Mouse (Mus musculus): ENCODE results near the gene Ube2v1.
"Not testable (repeated sequence)": the region's sequence is repeated elsewhere in the genome, so short reads cannot be mapped to it uniquely, and the experiment has no call there.

Ube2v1 gene

GRCm38 (mm10) chr2:167622352-167622751, 9.5 kb downstream of the Ube2v1 start:
- DNase-seq, result peak; percentile 39

- no peak for DNase-seq
Measured at GRCm38 (mm10) chr2:167621255-167622087, 10.4 kb downstream of the Ube2v1 start.

GRCm38 (mm10) chr2:167617472-167617871, 14.4 kb downstream of the Ube2v1 start:
- no peak for DNase-seq

DNA sequence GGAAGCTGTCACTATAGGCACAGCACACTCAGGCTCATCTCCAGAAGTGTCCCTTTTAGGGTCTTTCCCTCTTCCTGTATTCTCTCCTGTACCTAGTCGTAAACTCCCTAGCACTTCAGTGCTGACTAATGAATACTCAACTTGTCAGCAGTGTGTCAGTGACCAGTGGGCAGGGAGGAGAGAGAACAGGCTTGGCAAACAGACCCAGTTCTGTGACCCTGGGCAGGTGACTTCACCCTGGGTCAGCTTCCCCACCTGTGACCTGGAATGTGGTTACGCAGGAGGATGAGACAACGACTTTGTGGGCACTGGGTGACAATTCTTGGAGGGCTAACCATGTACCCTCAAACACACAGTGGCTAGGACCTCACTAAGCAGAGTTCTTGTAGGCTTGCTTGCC, 14.9 kb downstream of the Ube2v1 start:
- DNase-seq, result no peak

GRCm38 (mm10) chr2:167613335-167613734, 18.6 kb downstream of the Ube2v1 start:
- not testable (repeated sequence) for DNase-seq

DNA sequence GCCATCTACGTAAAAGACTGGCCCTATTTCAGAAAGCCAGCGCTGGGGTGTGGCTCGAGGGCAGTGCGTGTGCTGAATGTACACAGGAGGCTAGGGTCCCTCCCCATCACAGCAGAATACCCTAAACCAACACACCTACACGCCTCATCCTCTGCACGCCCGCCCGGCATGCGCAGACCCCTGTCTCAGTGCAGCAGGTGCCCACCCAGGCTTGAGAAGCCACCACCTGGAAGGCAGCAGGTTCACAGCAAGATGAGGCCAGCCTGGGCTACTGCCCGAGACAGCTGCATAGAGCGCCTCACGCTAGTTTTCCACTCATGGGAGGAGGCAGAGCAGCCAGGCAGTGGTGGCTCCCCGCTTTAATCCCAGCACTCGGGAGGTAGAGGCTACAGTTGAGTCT, 19.8 kb downstream of the Ube2v1 start:
- DNase-seq, result no peak

GRCm38 (mm10) chr2:167611287-167611686, 20.6 kb downstream of the Ube2v1 start:
- no peak for DNase-seq

- no peak for DNase-seq
Measured at GRCm38 (mm10) chr2:167606745-167607123, 25.2 kb downstream of the Ube2v1 start.

GRCm38 (mm10) chr2:167605817-167606744, 25.8 kb downstream of the Ube2v1 start:
- DNase-seq, result no peak

DNA sequence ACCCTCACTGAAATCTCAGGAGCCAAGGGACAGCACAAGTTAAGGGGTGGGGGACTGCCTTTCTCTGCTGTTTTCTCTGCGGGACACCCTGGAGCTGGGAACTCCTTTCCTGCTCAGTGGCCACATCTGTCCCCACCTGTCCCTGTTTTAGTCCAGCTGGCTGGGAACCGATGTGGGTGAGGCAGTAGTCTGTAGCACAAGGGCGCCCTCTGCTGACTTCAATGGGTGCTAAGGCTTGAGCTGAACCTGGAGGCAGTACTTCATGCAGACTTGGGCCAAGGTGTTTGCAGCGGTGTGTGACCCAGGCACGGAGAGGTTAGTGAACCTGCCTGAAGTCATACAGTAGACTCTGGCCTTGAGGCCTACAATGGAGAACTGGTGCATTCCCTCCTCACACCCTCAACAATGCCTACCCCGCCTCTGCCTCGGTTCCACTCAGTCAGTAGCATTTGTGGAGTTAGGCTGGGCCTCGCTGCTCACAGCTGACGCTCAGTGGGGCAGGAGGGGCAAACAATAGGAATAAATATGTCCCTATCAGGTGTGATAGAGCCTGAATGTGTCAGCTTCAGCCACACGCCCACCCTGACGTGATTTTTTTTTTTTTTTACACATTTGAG, 26.6 kb downstream of the Ube2v1 start:
- DNase-seq, result peak; percentile 81 to 94

- no peak for DNase-seq
Measured at GRCm38 (mm10) chr2:167602978-167603377, 28.9 kb downstream of the Ube2v1 start.

DNA sequence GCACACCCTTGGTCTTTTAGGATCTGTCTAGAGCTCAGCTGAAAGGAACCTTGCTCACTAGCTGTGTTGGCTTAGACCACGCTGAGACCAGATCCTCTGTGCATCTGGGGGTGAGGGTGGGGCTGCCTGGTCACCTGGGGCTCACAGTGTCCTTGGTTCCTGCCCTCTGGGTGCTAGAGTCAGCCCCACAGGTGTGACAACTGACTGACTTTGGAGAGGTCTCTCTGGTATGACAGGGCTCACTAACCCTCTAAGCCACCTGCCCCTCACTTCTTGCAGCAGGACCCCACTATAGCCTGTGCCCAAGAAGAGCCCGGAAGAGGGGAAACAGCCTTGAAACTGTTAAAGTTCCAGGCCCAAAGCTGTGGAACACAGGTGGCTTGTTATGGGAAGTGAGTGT, 29.5 kb downstream of the Ube2v1 start:
- no peak for DNase-seq

DNA sequence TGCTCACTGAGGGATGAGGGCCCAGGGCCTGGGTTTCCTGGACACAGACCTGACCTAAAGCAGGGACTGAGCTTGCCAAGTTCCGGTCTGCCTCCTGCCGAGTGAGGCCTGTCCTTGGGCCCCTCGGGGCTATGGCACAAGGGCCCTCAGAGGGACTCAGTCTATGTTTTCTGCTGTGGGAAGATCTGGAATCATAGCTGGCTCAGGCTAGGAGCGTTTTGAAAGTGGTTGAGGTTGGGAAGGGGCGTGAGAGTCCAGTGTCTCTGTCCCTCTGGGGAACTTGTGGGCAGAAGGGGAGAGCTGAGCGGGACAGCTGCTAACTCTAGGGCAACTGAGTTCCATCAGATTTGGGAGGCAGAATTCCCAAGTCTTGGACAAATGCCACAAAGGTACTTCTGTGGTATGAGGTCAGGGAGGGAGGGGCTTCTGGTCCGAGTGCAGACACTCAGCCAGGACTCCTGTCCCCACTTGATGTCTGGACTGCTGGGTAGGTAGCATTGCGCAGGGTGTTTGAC, 31.4 kb downstream of the Ube2v1 start:
- DNase-seq, result no peak

GRCm38 (mm10) chr2:167599917-167600316, 32.0 kb downstream of the Ube2v1 start:
- DNase-seq, result no peak

DNA sequence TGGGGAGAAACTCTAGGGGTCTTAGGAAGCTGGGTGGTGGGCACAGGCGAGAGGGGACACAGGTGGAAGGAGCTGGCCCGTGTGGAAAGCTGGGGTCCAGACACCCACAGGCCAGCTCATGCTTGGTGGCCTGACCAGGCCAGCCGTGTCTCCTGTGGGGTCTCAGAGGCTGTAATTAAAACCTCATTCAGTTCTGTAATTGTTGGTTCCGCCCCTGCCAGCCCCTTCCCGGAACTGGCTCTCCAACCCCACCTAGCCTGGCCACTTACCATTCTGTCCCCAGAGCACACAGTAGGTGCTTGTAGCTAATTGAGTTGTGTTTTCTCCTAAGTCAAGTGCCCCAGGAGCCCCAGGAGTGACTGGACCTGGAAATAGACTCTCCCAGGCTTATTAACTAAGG, 32.7 kb downstream of the Ube2v1 start:
- no peak for DNase-seq

GRCm38 (mm10) chr2:167597492-167598186, 34.3 kb downstream of the Ube2v1 start:
- DNase-seq, result no peak

DNA sequence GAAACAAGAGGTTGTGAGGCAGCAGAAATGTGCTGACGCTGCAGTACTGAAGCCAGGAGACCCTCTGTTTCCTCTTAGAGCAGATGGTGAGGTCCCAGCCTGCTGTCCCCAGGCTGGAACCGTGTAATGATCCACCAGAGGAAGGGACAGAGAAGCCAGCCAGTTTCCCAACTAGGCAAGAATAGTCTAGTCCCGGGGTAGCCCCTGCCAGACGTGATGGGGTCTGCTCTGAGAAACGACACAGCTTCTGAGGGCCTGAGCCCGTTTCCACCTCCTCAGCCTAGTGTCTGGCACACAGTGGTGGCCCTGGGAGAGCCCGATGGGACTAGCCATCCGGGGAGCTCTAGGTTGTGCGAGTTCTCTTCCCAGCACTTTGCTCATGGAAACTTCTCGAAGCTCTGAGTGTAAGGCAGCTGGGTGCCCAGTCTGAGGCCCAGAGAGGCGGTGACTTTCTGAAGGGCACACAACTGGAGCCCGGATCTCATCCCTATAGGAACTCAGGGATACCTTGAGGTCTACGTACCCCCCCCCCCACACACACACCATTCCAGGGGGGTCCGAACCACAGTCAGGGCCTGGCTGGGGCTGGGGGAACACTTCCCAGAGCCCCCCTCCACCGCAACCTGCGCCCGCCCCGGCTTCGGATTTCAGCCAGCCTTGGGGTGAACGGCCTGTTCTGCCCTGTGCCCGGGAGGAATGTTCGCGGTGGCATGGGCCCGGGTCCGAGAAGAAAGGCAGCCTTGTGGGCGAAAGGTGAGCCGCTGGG, 35.0 kb downstream of the Ube2v1 start:
- DNase-seq, result no peak

- no peak for DNase-seq
Measured at GRCm38 (mm10) chr2:167596262-167596661, 35.6 kb downstream of the Ube2v1 start.

- peak in 1 of 2 experiments; percentile 15 for DNase-seq
Measured at GRCm38 (mm10) chr2:167595761-167596171, 36.1 kb downstream of the Ube2v1 start.

GRCm38 (mm10) chr2:167594444-167594934, 37.4 kb downstream of the Ube2v1 start:
- DNase-seq, result peak; percentile 76 to 81

DNA sequence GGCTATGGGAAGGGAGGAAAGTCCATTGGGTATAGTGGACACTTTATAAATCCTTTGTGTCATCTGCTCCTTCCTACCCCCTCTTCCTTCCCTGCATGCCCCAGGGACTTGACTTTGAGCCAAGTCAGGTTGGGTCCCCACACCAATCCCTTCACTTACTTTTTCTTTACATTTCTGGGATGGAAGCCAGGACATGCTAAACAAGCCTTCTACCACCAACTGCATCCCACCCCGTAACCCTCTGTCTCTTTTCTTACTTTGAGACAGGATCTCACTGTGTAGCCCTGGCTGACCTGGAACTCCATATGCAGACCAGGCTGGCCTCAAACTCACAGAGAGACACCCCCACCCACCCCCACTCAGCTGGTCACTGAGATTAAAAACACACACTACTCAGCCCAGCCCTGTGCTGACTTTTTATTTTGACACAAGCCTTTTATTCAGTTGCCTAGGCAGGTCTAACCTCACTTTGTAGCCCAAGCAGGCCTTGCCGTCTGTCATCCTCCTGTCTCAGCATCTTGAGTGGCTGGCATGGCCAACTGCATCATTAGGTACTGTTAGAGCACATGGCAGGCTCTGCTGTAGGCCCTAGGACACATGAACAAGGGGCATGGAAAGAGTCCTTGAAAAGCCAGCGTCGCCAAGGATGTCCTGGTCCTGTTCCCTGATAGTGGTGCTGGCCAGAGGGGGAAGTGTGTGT, 38.2 kb downstream of the Ube2v1 start:
- DNase-seq, result no peak

All from kidney, adult 8-10 months (tissue).